Mouse (Mus musculus) E14TG2a.4 (cell line): Measurements from ENCODE around the gene Ndufa7.

ENCODE experiments used
- CTCF ChIP-seq: conservative IDR thresholded peaks from 2 replicates; pipeline ENCODE4 v1.5.1; 2014; ENCODE audit warnings: low read length
- NANOG ChIP-seq: IDR thresholded peaks from 2 replicates; pipeline ENCODE4 v1.6.1; 2014; ENCODE audit warnings: borderline replicate concordance, low read length, mixed read lengths
- POU5F1 ChIP-seq: IDR thresholded peaks from 2 replicates; pipeline ENCODE4 v1.6.1; 2014; ENCODE audit warnings: low read length, borderline replicate concordance

DNA sequence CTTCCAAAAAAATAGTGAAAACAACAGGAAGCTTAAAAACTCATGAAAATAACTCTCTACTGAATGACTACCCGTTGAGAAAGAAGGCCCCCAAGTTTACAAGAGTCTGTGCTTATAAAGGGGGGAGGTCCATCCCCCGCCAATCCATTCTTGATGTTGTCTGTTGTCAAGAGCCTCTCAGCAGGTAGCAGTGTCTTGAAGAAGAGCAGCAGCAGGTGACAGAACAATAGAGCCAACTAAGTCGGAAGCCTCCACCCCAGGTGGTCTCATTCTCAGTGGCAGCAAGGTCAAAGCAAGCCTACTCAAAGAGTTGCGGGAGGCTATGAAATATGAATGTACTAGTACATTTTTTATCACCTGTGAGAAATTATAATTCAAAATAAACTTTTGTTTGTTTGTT is 33.4 kb downstream of the Ndufa7 start:
- TF ChIP-seq CTCF (no peak), POU5F1 (no peak), NANOG (peak; percentile 40; the same call in 1 of the 2 replicates)
